Mouse (Mus musculus) MEL-GATA-1-ER (cell line): ENCODE measurements around the gene Iqsec1.

Experiments used
- DNase-seq: peaks from one replicate; pipeline ENCODE4 v3.0.0-alpha.2; 2012; ENCODE audit warnings: low read depth; ENCODE audit errors: extremely low read depth

Iqsec1 gene

GRCm38 (mm10) chr6:90755613-90755941 lies 232.9 kb downstream of the Iqsec1 start:
- no peak for DNase-seq

DNA sequence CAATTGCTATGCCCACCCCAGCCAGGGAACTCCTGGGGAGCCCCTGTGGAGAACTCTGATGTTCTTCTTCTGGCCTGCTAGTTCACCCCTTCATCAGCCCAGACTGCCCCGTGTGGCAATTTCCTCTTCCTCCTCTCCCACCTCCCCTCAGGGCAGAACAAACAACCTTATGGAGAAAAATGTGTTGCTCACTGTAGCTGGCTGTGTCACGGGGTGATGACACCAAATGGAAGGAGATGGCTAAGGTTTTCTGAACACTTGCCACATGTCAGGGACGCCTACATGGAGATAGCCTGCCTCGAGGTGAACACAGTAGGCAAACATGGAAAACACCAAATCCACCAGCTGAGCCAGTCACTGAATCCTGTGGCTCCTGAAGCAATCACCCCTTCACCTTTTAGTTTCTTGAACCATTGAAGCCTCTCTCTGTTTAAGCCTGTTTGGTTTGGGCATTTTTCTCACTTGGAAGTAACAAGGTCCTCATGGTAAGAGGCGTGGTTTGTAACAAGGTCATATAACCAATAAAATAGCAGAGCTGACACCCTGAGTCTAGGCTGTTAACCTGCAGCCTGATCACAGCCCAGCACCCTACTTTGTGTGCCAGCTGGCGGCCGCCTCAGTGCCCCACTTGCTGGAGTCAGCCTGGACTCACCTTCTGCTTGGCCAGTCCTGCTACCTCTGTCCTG lies 233.4 kb downstream of the Iqsec1 start:
- DNase-seq, result no peak

GRCm38 (mm10) chr6:90754093-90754492 lies 234.4 kb downstream of the Iqsec1 start:
- DNase-seq, result no peak

DNA sequence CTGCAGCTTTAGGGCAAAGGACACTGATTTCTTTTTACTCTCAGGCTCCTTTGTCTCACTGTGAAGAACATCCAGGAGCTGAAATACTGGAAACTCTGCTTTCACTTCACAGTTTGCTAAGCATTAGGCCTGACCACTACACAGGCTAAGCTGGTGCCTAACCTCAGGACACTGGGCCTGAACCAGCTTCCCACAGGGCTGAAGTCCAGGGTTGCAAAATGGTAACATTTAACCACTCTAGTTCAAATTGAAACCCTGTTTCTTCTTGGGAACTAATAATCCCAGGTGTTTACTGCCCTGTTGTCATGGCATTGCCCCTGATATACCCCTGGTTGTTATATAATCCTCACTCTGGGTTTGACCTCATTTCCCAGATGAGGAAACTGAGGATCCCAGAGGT lies 234.8 kb downstream of the Iqsec1 start:
- no peak for DNase-seq

DNA sequence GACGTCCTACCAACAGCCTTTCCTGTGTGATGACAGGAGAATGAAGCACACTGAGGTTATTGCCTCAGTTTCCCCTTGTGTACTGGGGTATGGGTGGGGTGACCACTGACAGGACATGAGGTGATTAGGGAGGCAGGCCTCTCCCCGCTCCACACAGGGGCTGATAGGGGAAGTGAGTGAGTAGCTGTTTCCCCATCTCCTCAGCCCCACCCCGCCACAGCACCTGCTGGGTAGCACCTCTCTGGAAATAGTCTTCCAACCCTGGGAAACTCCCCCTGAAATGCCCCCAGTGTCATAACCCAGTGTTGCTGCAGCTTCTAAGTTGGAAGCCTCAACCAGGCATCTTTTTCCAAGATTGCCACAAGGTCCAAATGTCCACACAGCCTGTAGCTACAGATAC lies 236.9 kb downstream of the Iqsec1 start:
- no peak for DNase-seq

DNA sequence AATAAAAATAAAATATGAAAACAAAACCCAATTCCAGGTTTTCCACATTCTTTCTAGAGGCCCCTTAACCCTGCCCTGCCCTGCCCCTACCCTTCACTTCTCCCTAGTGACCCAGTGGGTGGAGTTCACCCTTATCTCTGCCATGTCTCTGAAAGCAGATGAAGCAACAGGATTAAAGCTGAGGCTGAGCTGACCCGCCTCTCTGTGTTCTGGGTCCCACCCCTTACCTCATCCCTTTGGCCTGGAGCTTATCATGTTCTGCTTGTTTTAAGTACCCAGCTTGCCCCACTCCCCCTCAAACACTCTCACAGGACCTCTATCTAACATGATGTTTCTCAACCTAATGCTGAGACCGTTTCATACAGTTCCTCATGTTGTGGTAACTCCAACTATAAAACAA lies 238.4 kb downstream of the Iqsec1 start:
- DNase-seq, result peak; percentile 77

- DNase-seq, result no peak
Measured at GRCm38 (mm10) chr6:90749414-90749937, 239.0 kb downstream of the Iqsec1 start.

DNA sequence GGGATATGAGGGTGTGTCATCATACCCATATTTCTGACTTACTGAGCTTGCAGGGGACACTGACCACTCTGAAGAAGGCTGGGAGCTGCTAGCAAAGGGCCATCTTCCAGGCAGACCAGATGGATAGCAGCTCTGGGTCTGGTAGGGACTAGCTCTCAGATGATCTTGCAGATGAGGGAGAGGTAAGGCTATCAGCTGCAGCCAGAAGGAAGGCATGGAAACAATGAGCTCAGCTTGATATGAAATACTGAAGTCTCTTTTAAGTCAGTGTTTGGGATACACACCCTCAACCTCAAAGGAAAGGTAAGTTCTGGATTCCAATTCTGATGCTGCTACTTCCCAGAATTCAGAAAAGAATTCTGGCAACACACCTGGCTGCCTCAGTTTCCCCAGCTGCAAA lies 239.5 kb downstream of the Iqsec1 start:
- no peak for DNase-seq

- no peak for DNase-seq
Measured at GRCm38 (mm10) chr6:90746331-90746864, 242.1 kb downstream of the Iqsec1 start.

DNA sequence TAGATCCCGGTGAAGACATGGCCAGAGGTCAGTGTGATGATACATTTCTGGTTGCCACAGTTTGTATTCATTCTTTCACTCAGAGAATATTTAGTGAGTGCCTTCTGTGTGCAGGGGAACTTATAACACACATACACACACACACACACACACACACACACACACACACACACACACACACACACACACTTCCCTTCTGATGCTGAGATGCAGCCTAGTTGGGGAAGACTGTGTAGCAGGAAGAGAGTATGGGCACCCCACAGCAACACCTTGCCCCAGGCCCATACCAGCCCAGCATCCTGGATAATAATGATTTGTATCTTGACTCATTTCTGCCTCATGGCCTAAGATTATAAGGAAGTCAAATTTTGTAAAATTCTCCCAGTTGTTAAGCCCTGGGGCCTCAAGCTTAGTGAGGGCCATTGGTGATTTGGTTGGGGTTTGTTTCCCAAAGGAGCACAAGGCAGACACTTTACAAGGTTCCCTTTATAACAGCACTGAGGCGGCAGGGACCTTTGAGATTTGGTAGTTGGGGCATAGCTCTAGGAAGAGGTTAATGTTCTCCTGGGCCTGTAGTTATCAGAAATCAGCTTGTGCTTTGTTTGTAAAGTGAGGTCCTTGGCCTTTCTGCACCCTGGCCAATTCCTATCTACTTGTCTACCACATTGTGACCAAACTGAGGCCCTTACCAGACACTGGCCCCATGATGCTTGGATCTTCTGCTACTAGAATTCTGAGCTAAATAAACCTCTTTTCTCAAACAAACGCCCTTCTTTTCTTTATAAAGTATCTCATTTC lies 242.9 kb downstream of the Iqsec1 start:
- DNase-seq, result no peak

GRCm38 (mm10) chr6:90742453-90742852 lies 246.0 kb downstream of the Iqsec1 start:
- DNase-seq, result no peak

- DNase-seq, result no peak
Measured at GRCm38 (mm10) chr6:90741717-90742116, 246.8 kb downstream of the Iqsec1 start.

- no peak for DNase-seq
Measured at GRCm38 (mm10) chr6:90741056-90741420, 247.4 kb downstream of the Iqsec1 start.

DNA sequence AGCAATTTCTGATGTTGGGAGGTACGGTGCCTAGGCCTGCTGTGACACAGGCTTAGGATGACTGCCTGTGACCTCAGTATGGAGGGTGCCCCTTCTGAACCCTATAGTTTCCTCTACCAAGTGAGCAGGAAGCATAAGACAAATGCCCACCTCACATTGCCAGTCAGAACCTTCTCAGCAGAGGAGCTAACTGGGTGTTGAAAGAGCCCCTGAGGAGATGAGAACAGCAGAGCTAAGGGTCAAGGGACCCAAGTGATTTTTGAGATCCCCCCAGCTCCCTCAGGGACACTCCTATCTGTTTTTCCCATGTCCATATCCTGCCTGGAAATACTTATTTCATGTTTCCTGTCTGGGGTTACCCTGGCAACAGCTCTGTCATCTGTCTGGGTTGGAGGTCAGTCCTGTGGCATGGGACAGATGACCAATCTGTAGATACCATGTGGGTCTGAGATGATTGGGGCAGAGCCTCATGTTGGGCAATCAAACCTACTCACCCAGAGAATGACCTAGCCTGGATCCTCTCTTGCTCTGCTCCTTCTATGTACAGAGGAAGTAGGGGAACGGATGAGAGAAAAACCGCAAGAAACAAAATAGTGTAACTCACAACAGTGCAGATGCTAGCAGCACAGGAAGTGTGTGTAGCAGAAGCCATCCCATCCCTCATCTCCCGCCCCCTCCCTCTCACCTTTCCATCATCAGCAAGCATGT lies 248.0 kb downstream of the Iqsec1 start:
- peak; percentile 65 for DNase-seq

- DNase-seq, result no peak
Measured at GRCm38 (mm10) chr6:90737376-90737775, 251.1 kb downstream of the Iqsec1 start.

- no peak for DNase-seq
Measured at GRCm38 (mm10) chr6:90736691-90737245, 251.7 kb downstream of the Iqsec1 start.

- no peak for DNase-seq
Measured at GRCm38 (mm10) chr6:90736074-90736672, 252.3 kb downstream of the Iqsec1 start.

GRCm38 (mm10) chr6:90735396-90736036 lies 253.0 kb downstream of the Iqsec1 start:
- no peak for DNase-seq

DNA sequence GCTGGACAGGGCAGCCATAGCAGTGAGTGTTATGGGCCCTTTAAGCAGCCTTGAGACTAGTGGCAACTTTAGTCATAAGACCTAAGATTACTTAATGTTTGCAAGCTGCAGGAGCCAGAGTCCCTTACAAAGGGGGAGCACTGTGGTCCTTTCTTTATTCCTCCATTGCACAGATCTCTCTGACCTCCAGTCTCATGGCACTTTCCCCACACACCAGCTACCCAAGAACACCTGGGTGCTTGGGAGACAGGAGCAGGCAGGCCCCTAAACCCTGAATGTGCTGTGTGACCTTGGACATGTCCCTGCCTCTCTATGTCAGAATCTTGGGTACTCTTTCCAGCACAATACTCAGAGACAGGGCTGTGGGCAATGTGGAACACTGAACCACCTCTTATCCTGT lies 253.7 kb downstream of the Iqsec1 start:
- no peak for DNase-seq

GRCm38 (mm10) chr6:90731327-90731726 lies 257.2 kb downstream of the Iqsec1 start:
- DNase-seq, result no peak

GRCm38 (mm10) chr6:90729829-90730228 lies 258.7 kb downstream of the Iqsec1 start:
- no peak for DNase-seq
